Mouse (Mus musculus): ENCODE measurements around the gene Slc9b1. TPM values are rescaled to one million over a fixed set of nuclear protein-coding genes. Genes with fewer than 3 reads are reported as not detected.

The Slc9b1 gene
- total RNA-seq, 2 experiments from 2014 or later = not detected

DNA sequence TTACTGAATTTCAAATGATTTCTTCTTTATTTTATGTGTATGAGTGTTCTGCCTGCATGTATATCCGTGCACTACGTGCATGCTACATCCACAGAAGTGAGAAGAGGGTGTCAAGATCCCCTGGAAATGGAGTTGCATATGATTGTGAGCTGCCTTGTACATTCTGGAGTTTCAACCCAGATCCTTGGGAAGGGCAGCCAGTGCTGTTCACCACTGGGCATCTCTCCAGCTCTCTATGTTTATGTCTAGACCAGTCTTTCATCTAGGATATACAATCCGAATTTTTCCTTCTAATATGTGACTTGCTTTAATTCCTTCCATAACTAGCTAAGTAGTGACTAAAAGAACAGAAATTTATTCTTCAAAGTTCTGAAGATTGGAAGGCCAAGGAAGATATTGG is 28.0 kb downstream of the Slc9b1 start:
- intact Hi-C loops (cut with DNase I) = no loop called here
- DNase-seq = no peak

DNA sequence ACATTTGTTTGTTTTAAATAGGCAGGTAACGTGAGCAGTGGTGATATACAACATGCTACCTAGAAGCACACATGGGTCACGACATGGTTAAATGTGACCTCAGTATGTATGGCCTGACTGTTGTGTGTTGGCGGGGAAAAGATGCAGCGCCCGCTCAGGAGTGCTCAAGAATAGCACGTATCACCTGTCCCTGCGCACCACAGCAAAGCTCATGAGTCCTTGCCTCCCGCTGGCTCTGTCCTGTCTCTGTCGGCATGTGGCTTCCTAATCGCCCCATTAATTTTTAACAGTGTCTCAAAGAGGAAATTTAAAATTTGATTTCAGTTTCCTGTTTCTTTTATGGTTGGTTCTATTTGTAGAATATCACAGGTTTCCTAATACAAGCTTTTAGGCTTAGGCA is 29.6 kb downstream of the Slc9b1 start:
- intact Hi-C loops (cut with DNase I) = no loop called here
- DNase-seq = no peak

DNA sequence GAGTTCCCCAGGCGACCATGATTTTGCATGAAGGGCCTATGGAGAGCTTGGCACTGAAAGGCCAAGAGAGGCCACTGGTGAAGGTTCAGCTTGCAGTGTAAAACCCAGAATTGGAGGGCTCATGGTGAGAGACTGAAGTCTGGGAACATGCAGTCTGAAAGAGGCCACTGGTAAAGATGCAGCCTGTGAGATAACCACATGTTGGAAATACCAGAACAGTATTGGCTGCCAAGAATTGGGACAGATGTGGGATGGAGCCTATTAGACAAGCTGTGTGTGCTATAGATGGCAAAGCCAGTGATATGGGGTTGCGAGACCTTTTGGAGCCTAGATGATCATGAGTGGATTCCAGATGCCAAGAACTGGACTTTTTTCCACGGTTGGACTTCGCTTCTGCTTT is 32.0 kb downstream of the Slc9b1 start:
- no peak for DNase-seq
- intact Hi-C loops (cut with DNase I) = no loop called here

DNA sequence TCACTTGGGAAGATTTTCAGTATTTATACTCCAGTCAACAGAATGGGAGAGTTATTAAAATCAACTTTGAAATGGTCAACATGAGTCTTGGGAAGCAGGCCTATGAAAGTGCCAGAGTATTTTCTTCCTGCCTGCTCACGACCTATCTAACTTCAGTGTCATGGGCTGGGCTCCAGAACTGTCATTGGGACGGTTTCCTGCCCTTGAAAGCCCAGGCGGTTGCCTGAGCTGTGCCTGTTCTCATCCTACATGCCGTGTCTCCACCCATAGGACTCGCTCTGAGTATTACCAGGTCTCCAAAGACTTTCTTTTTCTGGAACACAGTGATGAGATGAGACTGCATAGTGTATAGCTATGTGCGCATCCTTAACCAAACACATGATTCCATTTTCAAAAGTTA is 45.4 kb downstream of the Slc9b1 start:
- DNase-seq = no peak
- intact Hi-C loops (cut with DNase I) = no loop called here

DNA sequence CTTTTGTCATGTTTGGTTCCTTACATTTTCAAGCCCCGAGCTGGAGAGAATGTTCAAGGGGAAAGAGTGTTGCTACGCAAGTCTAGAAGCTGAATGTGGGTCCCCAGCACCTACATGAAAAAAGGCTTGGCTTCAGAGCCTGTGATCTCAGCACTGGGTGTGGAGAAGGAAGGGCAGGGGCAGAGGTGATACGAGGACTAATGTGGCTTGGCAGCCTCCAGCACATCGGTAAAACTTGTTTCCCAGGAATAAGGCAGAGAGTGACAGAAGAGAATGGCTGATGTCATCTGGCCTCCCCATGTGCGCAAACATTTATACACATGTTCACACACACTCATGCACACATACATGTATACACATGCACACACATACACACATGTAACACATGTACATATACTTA is 47.3 kb downstream of the Slc9b1 start:
- DNase-seq = no peak
- intact Hi-C loops (cut with DNase I) = loop anchor here (5.0 kb wide), 1 partner anchor 332 kb away; no protein-coding TSS in a partner anchor

DNA sequence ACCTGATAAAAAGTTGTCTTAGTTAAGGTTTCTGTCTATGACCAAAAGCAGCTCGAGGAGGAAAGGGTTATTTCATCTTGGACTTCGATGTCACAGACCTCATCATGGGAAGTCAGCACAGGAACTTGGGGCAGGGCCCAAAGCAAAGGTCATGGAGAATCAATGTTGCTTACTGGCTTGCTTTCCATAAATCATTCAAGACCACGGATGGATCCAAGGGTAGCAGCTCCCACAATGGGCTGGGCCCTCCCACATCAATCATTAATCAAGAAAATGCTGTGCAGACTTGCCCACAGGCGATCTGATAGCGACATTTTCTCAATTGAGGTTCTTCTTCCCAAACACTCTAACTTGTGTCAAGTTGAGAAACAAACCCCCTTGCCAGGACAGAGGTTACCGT is 48.3 kb downstream of the Slc9b1 start:
- intact Hi-C loops (cut with DNase I) = loop anchor here (5.0 kb wide), 1 partner anchor 331 kb away; no protein-coding TSS in a partner anchor
- no peak for DNase-seq

DNA sequence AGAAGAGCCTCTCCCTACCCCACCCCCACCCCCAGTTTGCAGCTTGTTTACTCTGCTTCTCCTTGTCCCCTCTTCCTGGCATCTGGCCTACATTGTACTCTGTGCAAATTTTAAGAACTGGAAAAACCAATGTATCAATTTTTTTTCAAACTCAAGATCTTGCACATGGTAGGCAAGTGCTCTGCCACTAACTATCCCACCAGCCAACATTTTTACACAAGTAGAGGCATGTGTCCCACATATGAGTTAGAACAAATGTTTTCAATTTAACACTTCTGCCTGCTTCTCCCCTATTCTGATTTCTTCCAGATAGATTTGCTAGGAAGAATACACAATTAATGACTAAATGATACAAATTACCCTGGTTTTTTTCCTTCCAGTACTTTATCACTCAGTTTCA is 49.3 kb downstream of the Slc9b1 start:
- DNase-seq = no peak
- intact Hi-C loops (cut with DNase I) = loop anchor here (5.0 kb wide), 1 partner anchor 330 kb away; no protein-coding TSS in a partner anchor

DNA sequence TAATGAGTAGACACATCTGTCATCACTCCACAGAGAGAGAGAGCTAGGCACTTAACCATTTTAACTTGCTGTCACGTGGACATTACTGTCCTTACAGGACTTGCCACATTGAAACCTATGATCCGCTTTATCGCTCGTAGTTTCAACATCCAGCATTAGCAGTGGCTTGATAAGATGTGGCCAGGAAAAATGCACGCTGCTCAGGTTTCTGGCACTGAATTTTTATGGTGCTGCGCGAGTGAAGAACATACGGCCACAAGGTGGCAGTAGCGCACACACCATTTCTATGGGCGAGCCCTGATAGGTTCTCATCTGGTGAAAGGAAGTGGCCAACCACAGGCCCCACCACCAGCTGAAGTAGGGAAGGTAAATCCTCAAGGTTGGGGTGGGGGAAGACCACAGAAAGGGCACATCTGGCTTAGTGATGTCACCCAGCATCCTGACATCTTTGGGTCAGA is 54.4 kb downstream of the Slc9b1 start:
- intact Hi-C loops (cut with DNase I) = loop anchor here (2.0 to 5.0 kb wide), 2 partner anchors 103 to 120 kb away; partner anchors contain the start of gene Bdh2
- peak; percentile 80 to 82 for DNase-seq

DNA sequence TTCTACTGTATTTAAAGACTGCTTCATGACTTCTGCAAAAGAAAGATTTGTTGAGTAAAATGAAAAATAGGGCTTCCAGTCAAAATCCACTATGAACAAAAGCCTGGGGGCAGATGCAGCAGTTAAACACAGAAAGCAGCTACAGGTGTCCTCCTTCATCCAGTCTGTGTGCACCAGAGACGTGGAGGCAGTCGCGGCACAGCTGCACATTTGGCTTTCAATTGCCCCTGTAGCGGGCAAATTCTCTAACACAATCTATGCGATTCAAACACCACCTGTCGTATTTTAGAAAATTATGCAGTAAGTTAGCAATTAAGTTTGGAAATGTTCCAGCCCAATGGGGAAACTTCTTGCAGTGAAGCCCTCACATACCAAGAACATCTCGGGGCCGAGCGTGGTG is 55.4 kb downstream of the Slc9b1 start:
- DNase-seq = no peak
- intact Hi-C loops (cut with DNase I) = loop anchor here (2.0 to 5.0 kb wide), 2 partner anchors 102 to 121 kb away; partner anchors contain the start of gene Bdh2

DNA sequence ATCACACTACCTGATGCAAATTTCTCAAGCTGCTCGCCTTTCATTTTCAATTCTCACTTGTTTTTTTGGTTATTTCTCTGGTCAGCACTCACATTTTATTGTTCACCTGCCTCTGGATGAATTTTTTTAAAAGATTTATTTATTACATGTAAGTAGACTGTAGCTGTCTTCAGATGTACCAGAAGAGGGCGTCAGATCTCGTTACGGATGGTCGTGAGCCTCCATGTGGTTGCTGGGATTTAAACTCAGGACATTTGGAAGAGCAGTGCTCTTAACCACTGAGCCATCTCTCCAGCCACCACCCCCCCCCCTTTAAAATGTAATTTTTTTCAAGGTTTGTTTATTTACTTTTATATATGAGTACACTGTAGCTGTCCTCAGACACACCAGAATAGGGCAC is 56.0 kb downstream of the Slc9b1 start:
- DNase-seq = no peak
- intact Hi-C loops (cut with DNase I) = loop anchor here (2.0 to 5.0 kb wide), 2 partner anchors 101 to 122 kb away; partner anchors contain the start of gene Bdh2

DNA sequence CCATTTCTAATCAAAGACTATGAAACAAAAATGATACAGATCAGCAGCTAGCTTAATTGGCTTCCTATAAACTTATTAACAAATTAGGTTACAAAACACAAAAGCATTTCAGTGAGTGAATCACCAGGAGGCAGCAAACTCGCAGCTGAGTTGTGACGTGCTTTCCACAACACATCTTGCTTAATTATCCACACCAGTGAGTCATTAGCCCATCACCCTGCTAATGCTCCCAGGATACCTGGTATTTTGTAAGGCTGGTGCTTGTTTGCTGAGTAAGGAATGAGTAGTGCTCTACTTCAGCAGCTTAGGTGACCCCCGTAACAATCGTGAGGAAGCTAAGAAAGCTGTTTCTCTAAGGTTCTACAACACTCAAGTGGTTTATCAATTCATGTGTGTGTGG is 56.8 kb downstream of the Slc9b1 start:
- DNase-seq = no peak
- intact Hi-C loops (cut with DNase I) = loop anchor here (5.0 kb wide), 1 partner anchor 122 kb away; the partner anchor contains the start of gene Bdh2

DNA sequence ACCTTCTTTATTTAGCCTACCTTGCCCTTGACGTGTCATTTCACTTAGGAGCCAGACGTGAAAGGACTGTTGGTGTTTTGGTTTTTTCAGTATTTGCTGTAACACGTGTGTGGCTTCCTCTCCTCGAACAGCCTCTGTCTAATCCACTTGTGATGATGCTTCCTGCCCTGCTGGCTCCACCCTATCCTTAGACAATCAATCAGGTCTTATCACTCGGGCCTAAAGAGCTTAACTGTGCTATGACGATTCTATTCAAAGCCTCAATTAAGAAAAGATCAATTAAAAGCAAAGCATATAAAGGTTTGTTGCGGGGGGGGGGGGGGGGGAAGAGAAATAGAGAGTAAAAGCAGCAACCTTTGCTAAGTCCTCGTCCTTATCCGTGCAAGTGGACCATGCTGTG is 59.5 kb downstream of the Slc9b1 start:
- intact Hi-C loops (cut with DNase I) = no loop called here

DNA sequence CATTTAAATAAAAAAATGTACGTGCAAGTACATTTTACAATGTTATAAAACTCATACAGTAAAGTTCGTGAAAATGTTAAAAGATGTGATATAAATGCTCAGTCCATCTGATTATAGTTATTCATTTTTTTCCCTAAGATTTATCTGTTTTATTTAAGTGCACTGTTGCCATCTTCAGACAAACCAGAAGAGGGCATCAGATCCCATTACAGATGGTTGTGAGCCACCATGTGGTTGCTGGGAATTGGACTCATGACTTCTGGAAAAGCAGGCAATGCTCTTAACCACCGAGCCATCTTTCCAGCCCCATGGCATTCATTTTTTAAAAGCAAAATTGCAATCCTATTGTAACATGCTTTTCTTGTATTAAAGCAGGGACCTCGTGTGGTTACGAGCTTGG is 61.4 kb downstream of the Slc9b1 start:
- no peak for DNase-seq
- intact Hi-C loops (cut with DNase I) = no loop called here

More for the DNA sequence above, 59.5 kb downstream of the Slc9b1 start:
- no peak for DNase-seq

DNA sequence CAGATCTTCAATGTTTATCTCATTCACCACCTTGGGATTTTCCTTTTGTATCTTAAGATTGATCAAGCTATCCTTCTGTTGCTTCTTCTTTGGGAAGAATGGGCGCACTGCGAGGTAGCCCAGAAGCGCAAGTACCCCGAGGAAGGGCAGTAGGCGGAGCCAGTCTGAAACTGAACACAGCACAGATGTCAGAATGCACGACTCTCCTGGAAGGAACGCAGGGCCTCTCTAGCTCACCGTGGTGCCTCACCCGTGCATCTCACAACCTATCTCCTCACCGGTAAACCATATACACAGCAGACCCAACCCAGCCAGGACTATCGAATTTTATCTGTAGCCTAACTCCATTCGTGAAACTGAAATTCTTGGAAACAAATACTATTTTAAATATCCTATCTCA is 63.2 kb downstream of the Slc9b1 start:
- intact Hi-C loops (cut with DNase I) = no loop called here
- no peak for DNase-seq

DNA sequence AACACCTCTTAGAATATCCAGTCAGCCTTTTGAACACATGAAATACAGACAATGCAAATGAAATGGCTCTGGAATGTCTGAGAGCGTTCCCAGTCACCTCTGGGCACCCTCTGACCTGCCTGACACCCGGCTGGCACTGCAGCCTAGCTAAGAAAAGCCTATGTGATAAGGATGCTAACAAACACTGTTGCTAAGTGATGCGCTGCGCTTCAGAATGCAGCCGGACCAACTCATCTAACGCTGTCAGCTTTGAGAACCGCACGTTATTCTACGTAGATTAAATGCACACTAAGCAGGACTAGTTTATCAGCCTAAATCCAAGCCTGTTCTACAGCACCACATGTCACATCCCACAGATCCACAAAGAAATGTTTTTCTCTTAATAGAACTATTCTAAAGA is 64.0 kb downstream of the Slc9b1 start:
- no peak for DNase-seq
- intact Hi-C loops (cut with DNase I) = no loop called here

DNA sequence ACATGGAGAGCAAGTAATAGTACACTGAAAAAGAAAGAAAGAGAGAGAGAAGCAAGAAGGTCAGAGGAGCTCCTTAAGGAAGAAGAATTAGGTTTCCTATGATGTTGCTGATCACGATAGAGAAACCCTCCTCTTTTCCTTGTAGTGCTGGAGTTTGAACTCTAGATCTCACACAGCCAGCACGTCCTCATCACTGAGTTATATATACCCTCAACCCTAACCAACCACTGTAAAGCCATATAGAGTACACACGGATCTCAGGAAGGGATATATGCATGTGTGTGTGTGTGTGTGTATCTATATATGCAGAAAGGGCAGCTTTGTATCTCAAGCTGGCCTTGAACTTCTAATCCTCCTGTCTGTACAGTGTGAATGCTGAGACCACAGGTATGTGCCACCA is 69.4 kb downstream of the Slc9b1 start:
- DNase-seq = no peak
- intact Hi-C loops (cut with DNase I) = no loop called here

DNA sequence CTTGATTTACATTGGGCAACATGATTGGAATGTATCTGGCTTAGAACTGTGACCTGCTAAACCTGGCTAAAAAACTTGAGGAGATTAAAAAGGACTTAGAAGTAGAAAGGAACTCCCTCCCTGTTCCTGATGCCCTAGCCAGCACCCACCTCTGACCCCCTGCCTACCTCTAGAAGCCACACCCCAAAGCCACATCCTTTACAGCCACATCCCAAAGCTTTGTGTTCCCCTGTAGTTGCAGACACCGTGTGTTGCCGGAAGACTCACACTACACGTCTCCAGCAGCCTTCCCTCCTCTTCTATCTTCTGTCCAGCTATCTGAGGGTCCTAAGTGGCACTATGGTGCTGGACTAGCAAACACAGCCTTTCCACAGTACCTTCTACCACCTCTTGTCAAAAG is 70.0 kb downstream of the Slc9b1 start:
- DNase-seq = no peak
- intact Hi-C loops (cut with DNase I) = no loop called here

DNA sequence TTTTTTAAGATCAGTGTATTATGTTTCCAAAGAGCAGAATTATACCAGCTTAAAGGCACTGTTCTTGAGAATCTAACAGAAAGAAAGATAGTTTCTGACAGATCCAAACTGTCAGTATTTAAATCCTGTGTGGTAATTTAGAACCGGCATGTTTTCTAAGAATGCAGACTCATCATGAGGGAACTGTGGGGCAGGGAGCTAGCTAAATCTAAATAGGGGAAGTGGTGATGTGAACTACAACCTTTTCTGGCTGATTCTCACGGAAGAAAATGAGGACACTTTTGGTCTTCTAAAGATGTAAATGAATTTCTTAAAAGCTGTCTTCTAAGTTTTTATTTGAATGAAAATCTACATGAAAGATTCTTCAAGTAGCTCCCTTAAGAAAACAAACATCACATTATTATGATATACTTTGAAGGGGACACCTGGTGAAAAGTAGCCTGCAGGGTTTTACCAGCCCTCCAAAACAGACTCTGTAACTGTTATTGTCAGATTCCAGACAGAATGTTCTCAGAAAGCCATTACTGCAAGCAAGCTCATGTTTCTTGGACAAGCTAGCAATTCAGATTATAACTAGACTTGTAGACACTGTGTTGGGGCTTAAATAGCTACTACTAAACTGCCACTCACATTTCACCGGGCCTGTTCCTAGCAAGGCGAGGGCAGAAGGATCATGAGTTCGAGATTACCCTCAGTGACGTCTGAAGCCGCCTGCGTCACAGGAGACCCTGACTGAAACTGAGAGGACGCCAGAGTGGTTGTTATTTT is 72.9 kb downstream of the Slc9b1 start:
- DNase-seq = no peak
- intact Hi-C loops (cut with DNase I) = no loop called here

DNA sequence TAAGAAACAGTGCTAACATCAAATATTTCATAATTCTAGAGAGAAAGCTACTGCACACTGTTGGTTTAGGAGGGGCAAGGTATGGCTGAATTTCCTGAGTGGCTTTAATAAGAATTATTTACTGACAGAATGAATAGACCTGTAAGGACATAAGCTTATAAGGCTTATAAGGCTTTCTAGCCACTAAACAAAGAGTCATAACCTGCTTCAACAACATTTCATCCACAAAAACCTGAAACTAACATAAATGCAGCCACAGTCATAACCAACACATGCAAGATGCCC is 73.4 kb downstream of the Slc9b1 start:
- intact Hi-C loops (cut with DNase I) = no loop called here
- DNase-seq = no peak

DNA sequence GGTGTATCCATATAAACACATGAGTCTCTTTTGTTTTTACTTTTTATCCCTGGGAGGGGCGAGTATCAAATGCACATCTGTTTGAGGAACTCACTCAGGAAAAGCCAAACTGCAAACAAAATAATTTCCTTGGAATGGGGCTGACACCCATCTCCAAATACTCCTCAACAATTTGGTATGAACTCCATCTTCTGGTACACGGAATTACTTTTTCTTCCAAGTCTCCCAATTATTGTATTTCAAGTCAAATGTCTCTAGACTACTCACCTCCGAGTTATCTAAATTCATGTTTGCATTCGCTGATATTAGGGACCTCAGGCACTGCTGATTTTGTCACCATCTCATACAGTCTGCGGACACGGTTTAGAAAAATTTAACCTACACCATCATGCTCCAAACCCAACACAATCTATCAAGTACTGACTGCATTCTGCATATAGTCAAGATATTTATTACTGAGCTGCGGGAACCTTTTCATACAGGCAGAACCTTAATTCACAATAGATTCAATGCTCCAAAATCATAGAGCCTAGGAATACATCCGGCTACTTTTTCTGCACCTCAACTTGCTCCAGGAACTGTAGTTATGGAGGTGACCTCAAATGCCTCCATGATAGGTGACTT is 74.5 kb downstream of the Slc9b1 start:
- intact Hi-C loops (cut with DNase I) = no loop called here
- no peak for DNase-seq

DNA sequence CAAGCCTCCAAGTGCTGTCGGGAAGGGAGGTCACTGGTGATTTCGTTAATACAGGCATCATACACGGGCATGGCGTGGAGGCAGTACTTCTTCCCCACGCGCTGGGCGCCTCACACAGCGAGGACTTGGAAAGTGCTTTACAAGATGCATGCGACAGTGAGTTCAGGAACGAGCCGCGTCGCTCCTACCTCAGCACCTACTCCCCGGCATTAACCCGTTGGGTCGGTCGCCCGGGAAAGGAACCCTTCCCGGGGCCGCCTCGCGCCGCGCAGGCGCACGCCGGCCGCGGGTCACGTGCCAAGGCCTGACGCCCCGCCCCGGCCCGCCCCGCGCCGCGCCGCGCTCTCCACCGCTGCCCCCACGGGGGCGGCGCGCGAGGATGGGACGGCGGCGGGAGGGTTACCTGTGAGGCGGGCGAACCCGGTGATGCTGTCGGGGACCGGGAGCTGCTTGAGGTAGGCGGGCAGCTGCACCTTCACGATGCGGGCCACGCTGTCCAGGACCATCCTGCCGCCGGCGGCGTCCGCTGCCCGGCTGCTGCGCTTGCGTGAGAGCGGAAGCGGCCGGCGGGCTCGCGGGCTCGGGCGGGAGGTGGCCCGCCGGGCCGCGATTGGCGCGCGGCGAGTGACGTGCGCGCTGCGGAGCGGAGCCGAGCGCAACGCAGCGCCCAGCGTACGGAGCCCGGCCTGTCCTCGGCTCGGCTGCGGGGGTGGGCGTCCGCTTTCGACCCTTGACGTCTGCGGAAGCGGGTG is 75.2 kb downstream of the Slc9b1 start:
- DNase-seq = peak; percentile 74 to 87
- intact Hi-C loops (cut with DNase I) = no loop called here
